Mouse (Mus musculus) hindbrain, embryonic 13.5 days (tissue): ENCODE data around the gene Hnf1a. TPM values are rescaled to one million over a fixed set of nuclear protein-coding genes. Genes with fewer than 3 reads are reported as not detected.
"Not testable (repeated sequence)": the region's sequence is repeated elsewhere in the genome, so short reads cannot be mapped to it uniquely, and the experiment has no call there.

Experiments
- ATAC-seq: fragments of 200-750 bp; cut with Nextera tagmentation; 2 replicates; pipeline ENCODE4 v1.8.0; 2017; ENCODE audit warnings: moderate TSS enrichment; ENCODE audit not compliant: low FRiP score
- H3K27ac ChIP-seq: fragments of 300-500 bp; sonication (generic); 2 replicates; pipeline ENCODE4 v1.5.1; 2015; ENCODE audit warnings: inconsistent platforms, mild to moderate bottlenecking, moderate library complexity
- H3K27me3 ChIP-seq: fragments of 300-500 bp; sonication (generic); 2 replicates; pipeline ENCODE4 v1.6.1; 2015; ENCODE audit warnings: mild to moderate bottlenecking, inconsistent platforms
- H3K36me3 ChIP-seq: fragments of 300-500 bp; sonication (generic); 2 replicates; pipeline ENCODE4 v1.6.1; 2015; ENCODE audit warnings: mild to moderate bottlenecking, inconsistent platforms
- H3K4me1 ChIP-seq: fragments of 300-500 bp; sonication (generic); replicated peaks from 2 replicates; pipeline ENCODE4 v1.6.1; 2015; ENCODE audit warnings: inconsistent platforms
- H3K4me2 ChIP-seq: fragments of 300-500 bp; sonication (generic); 2 replicates; pipeline ENCODE4 v1.6.1; 2015; ENCODE audit warnings: inconsistent platforms, mild to moderate bottlenecking, moderate library complexity
- H3K4me3 ChIP-seq: fragments of 300-500 bp; sonication (generic); 2 replicates; pipeline ENCODE4 v1.5.1; 2015; ENCODE audit warnings: mild to moderate bottlenecking, inconsistent platforms
- H3K9ac ChIP-seq: fragments of 300-500 bp; sonication (generic); 2 replicates; pipeline ENCODE4 v1.6.1; 2015; ENCODE audit warnings: mild to moderate bottlenecking, inconsistent platforms
- H3K9me3 ChIP-seq: fragments of 300-500 bp; sonication (generic); 2 replicates; pipeline ENCODE4 v1.6.1; 2016; ENCODE audit warnings: inconsistent platforms
- WGBS: fragments of 180-500 bp; shearing (Covaris S2); methylation state at CpG from one replicate; pipeline ENCODE4 v1.1.7; 2015; 5-methylcytosine and 5-hydroxymethylcytosine counted together
- polyA plus RNA-seq: library from polyadenylated mRNA; unstranded; fragments of >200 nt; fragmentation: Nextera tagmentation; extraction: Ambion mirVana; gene quantifications from 2 replicates; pipeline ENCODE4 v1.2.1, GENCODE M21; 2015

Gene Hnf1a
- polyA plus RNA-seq, 1 experiment from 2014 or later = not detected

- Histone ChIP-seq H3K9ac (no peak overlapping the region), H3K27me3 (no peaks in the 10 kb centered on the region), H3K4me1 (peaks cover 11% of the 10 kb centered on the region), H3K4me2 (no peak overlapping the region), H3K36me3 (no peaks in the 10 kb centered on the region), H3K4me3 (no peak overlapping the region), H3K9me3 (no peaks in the 10 kb centered on the region), H3K27ac (no peak overlapping the region)
- ATAC-seq = no peak
- 69% methylated on average over 5 of the region's 5 CpGs for WGBS
These were observed 39.3 kb downstream of the Hnf1a start for GRCm38 (mm10) chr5:114931626-114932025.

DNA sequence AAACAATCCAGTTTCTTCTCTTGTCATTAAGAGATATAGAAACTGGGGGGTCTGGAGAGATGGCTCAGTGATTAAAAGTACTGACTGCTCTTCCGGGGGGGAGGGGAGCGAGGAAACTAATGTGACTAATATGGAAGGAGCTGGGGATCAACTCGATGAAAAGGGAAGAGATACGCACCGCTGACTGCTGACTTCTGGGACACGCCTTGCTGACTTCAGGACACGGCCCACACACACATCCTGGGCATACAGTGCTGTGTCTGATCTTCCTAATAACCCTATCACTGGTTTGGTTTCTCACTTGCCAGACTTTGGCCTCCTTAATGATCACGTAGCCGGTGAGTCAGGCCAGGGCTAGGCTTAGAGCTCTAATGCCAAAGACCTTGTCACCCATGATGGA lies 44.1 kb downstream of the Hnf1a start:
- Histone ChIP-seq H3K27me3 (no peaks in the 10 kb centered on the region), H3K9me3 (no peaks in the 10 kb centered on the region), H3K4me2 (no peak overlapping the region), H3K4me1 (peaks cover 10% of the 10 kb centered on the region), H3K4me3 (no peak overlapping the region), H3K27ac (no peak overlapping the region), H3K9ac (no peak overlapping the region), H3K36me3 (no peaks in the 10 kb centered on the region)
- ATAC-seq = no peak
- WGBS = 81% methylated on average over 9 of the region's 9 CpGs

GRCm38 (mm10) chr5:114926153-114926684 lies 44.7 kb downstream of the Hnf1a start:
- WGBS = 61% methylated on average over 1 of the region's 1 CpGs
- no peaks in the 10 kb centered on the region for H3K27me3 ChIP-seq
- ATAC-seq = no peak
- H3K4me1 ChIP-seq = peaks cover 10% of the 10 kb centered on the region
- no peaks in the 10 kb centered on the region for H3K9me3 ChIP-seq
- no peak overlapping the region for H3K4me3 ChIP-seq
- no peaks in the 10 kb centered on the region for H3K36me3 ChIP-seq
- no peak overlapping the region for H3K9ac ChIP-seq
- no peak overlapping the region for H3K4me2 ChIP-seq
- no peak overlapping the region for H3K27ac ChIP-seq

GRCm38 (mm10) chr5:114922998-114923473 lies 47.9 kb downstream of the Hnf1a start, which contains the start of gene Oasl1:
TSS of gene Oasl1 (plus strand) at chr5:114923240.
- Histone ChIP-seq H3K4me1 (peaks cover 10% of the 10 kb centered on the region), H3K4me2 (peak within 1 kb of the TSS; percentile 36), H3K9me3 (no peaks in the 10 kb centered on the region), H3K4me3 (no peak within 1 kb of the TSS), H3K27me3 (no peaks in the 10 kb centered on the region), H3K9ac (peak within 1 kb of the TSS; percentile 15; the same call in 1 of the 2 replicates), H3K36me3 (no peaks in the 10 kb centered on the region), H3K27ac (no peak within 1 kb of the TSS)
- no peak for ATAC-seq
- 48% methylated on average over 15 of the region's 15 CpGs for WGBS

GRCm38 (mm10) chr5:114922366-114922731 lies 48.5 kb downstream of the Hnf1a start:
- Histone ChIP-seq H3K4me3 (no peak overlapping the region), H3K9me3 (no peaks in the 10 kb centered on the region), H3K27me3 (no peaks in the 10 kb centered on the region), H3K36me3 (no peaks in the 10 kb centered on the region), H3K4me1 (peaks cover 10% of the 10 kb centered on the region), H3K4me2 (no peak overlapping the region), H3K27ac (no peak overlapping the region), H3K9ac (no peak overlapping the region)
- 66% methylated on average over 10 of the region's 10 CpGs for WGBS
- ATAC-seq = no peak

DNA sequence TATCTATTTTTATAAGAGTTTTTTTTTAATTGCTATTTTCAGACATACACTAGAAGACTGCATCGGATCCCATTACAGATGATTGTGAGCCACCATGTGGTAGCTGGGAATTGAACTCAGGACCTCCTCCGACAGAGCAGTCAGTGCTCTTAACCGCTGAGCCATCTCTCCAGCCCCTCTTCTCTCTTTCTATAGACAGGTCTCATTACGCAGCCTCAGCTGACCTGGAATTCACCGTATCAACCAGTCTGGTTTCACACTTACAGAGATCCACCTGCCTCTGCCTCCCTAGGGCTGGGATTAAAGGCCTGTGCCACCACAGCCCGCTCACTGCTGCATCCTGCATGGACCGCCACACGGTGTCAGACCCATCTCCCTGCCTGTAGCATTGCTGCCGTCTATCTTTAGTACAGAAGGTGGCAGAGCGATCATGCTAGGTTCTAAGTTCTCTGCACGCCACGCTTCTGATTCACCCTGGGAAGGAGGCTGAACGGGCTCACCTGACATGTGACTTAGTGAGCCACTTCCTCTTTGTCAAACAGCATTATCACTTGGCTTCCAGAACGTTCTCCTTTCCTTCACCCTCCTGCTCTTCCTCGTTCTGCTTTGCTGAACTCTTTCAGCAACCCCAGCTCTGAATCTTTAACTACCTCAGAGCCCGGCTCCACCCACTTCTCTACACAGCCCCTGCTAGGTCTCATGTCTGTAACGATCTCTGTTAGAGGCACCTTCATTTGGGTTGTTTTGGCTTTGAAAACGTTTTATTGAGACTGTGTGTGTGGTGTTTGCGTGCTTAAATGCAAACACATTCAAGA lies 49.1 kb downstream of the Hnf1a start:
- H3K27ac ChIP-seq = no peak overlapping the region
- peaks cover 10% of the 10 kb centered on the region for H3K4me1 ChIP-seq
- no peaks in the 10 kb centered on the region for H3K9me3 ChIP-seq
- H3K4me2 ChIP-seq = no peak overlapping the region
- no peak overlapping the region for H3K9ac ChIP-seq
- H3K4me3 ChIP-seq = no peak overlapping the region
- H3K36me3 ChIP-seq = no peaks in the 10 kb centered on the region
- no peaks in the 10 kb centered on the region for H3K27me3 ChIP-seq
- whole genome bisulfite sequencing = 80% methylated on average over 19 of the region's 19 CpGs
- ATAC-seq = no peak

DNA sequence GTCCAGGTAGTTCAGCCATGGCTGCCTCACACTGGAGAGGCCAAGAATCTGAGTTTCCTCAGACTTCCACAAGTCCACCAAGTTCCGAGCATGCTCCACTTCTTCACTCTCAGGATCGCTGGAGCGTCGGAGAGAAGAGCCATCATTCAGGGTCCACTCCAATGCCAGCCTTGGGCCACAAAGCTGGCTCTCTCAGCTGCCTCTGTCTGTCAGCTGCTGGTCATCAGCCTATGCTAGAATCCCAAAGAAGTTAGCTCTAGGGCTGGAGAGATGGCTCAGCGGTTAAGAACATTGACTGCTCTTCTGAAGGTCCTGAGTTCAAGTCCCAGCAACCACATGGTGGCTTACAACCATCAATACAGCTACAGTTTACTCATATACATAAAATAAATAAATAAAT lies 53.5 kb downstream of the Hnf1a start:
- H3K4me2 ChIP-seq, H3K36me3 ChIP-seq, H3K9me3 ChIP-seq, H3K9ac ChIP-seq, H3K27ac ChIP-seq, H3K4me3 ChIP-seq, H3K27me3 ChIP-seq, ATAC-seq, H3K4me1 ChIP-seq: not testable (repeated sequence)
- 95% methylated on average over 5 of the region's 5 CpGs for WGBS

- no peak overlapping the region for H3K4me3 ChIP-seq
- no peaks in the 10 kb centered on the region for H3K9me3 ChIP-seq
- no peaks in the 10 kb centered on the region for H3K36me3 ChIP-seq
- 88% methylated on average over 4 of the region's 4 CpGs for WGBS
- no peaks in the 10 kb centered on the region for H3K27me3 ChIP-seq
- H3K4me1 ChIP-seq = no peaks in the 10 kb centered on the region
- ATAC-seq = no peak
- H3K4me2 ChIP-seq = no peak overlapping the region
- H3K27ac ChIP-seq = no peak overlapping the region
- H3K9ac ChIP-seq = no peak overlapping the region
These were observed 54.1 kb downstream of the Hnf1a start for GRCm38 (mm10) chr5:114916777-114917176.

DNA sequence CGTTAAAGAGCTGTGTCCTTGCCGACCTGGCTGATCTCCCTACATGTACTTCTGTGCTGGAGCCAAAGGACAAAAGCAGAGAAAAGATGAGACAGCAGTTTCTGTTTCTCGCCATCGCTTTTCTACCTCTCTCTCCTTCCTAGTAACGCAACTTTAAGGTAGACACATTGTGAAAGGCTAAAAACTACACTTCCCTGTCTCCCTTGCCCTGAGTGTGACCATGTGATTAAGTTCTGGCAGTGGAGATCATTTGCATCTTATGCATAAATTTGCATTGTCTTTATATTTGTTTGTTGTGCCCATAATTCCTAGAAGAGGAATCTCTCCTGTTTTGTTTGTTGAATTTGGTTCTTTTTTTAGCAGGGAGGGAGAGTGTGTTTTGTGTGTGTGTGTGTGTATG lies 55.0 kb downstream of the Hnf1a start:
- Histone ChIP-seq H3K9ac (no peak overlapping the region), H3K36me3 (no peaks in the 10 kb centered on the region), H3K9me3 (no peaks in the 10 kb centered on the region), H3K4me3 (no peak overlapping the region), H3K4me1 (no peaks in the 10 kb centered on the region), H3K4me2 (no peak overlapping the region), H3K27ac (no peak overlapping the region), H3K27me3 (no peaks in the 10 kb centered on the region)
- no peak for ATAC-seq
- WGBS = 76% methylated on average over 5 of the region's 5 CpGs

DNA sequence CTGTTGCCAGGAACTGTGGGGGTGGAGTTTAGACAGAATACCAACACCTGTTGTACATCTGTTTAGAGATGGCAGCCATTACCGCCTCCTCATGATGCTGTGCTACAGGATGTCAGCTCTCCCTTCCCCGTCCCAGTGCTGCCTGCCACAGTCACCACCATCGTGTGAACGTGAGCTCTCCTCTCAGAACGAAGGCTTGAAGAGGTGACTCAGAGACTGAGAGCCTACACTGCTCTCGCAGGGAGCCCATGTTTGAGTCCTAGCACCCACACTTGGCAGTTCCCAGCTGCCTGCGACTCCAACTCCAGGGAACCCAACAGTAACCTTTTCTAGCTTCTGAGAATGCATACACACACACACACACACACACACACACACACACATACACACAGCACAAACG lies 56.0 kb downstream of the Hnf1a start:
- Histone ChIP-seq H3K9me3 (no peaks in the 10 kb centered on the region), H3K4me3 (no peak overlapping the region), H3K27ac (no peak overlapping the region), H3K4me1 (no peaks in the 10 kb centered on the region), H3K9ac (no peak overlapping the region), H3K36me3 (no peaks in the 10 kb centered on the region), H3K4me2 (no peak overlapping the region), H3K27me3 (no peaks in the 10 kb centered on the region)
- no peak for ATAC-seq
- WGBS = 82% methylated on average over 8 of the region's 8 CpGs

DNA sequence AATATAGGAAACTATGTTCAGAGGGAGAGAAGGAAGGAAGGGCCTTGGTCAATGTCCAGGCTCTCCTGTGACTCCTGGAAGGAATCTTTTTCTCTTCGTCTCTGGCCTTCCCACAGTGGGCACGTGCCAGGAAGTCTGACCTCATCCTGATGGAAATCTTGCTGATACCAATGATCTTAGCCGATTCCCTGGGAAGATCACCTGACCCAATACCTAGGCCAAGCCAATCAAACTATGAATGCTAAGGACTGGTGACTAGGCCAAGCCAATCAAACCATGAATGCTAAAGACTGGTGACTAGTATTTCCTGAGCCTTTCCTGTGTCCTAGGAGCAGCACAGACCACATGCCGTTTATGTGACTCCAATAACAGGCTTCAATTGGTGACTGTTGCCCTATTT lies 57.2 kb downstream of the Hnf1a start:
- no peak for ATAC-seq
- H3K36me3 ChIP-seq = no peaks in the 10 kb centered on the region
- H3K9me3 ChIP-seq = no peaks in the 10 kb centered on the region
- no peaks in the 10 kb centered on the region for H3K27me3 ChIP-seq
- no peak overlapping the region for H3K4me3 ChIP-seq
- H3K4me1 ChIP-seq = no peaks in the 10 kb centered on the region
- 78% methylated on average over 4 of the region's 4 CpGs for WGBS
- no peak overlapping the region for H3K4me2 ChIP-seq
- H3K27ac ChIP-seq = no peak overlapping the region
- no peak overlapping the region for H3K9ac ChIP-seq

- H3K4me2 ChIP-seq = no peak overlapping the region
These were observed 62.1 kb downstream of the Hnf1a start for GRCm38 (mm10) chr5:114908598-114909305.

More at GRCm38 (mm10) chr5:114908598-114909305, 62.1 kb downstream of the Hnf1a start:
- Histone ChIP-seq H3K9ac (no peak overlapping the region), H3K9me3 (no peaks in the 10 kb centered on the region), H3K4me1 (no peaks in the 10 kb centered on the region), H3K27me3 (no peaks in the 10 kb centered on the region), H3K27ac (no peak overlapping the region), H3K4me3 (no peak overlapping the region), H3K36me3 (no peaks in the 10 kb centered on the region)
- ATAC-seq = no peak
- 49% methylated on average over 13 of the region's 13 CpGs for WGBS
